Mouse (Mus musculus) CD4-positive, CD25-positive, alpha-beta regulatory T cell (primary cell): ENCODE results near the gene Ccdc122. TPM values are rescaled to one million over a fixed set of nuclear protein-coding genes. Genes with fewer than 3 reads are reported as not detected.

Source experiments
- polyA plus RNA-seq: library from polyadenylated mRNA; unstranded; fragments of 100-300 nt; shearing (Covaris generic); gene quantifications from one replicate; pipeline ENCODE4 v1.2.1, GENCODE M21; 2017

Ccdc122 gene
- polyA plus RNA-seq: 2.3 TPM

DNA sequence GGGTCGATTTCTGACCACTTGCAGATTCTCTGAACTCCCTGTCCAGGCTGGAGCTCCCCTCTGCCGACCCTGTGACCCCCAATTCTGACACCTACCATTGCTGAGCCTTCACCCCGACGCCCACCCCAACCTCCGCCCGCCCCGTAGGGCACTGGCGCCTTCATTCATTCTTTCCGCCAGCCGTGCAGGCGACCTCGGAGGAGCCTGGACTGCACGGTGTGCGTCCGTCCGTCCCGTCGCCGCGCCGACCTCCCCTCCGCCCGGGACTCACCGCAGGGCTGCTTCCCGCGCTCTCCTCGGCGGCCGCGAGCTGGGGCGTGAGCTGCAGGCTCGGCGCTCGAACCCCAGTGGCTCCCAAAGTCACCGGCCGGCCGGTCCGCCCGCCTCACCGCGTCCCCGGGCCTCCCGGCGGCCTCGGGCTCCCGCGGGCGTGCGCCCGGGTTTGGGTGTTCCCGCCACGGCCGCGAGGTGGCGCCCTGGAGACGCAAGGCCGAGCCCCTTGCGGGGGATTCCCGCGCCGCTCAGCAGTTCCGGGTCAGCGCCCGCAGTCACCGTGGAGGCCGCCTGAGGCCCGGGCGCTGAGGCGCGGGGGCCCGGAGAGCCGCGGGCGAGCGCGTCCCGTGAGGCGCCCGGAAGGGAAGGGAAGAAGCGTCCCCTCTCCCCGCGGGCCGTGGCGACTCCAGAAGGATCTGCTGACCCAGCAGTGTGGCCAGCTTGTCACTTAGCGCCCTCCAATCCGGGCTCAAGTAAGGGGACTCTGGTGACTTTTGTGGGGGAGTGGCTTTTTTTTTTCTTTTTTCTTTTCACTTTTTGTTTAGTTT lies at the start of gene Ccdc122, which contains the start of gene Lacc1:
Gene Ccdc122 (plus strand): TSS at position 547 of the 821 bp plus-strand sequence.
Gene Lacc1 (minus strand): TSS at position 679 of the 821 bp plus-strand sequence.

DNA sequence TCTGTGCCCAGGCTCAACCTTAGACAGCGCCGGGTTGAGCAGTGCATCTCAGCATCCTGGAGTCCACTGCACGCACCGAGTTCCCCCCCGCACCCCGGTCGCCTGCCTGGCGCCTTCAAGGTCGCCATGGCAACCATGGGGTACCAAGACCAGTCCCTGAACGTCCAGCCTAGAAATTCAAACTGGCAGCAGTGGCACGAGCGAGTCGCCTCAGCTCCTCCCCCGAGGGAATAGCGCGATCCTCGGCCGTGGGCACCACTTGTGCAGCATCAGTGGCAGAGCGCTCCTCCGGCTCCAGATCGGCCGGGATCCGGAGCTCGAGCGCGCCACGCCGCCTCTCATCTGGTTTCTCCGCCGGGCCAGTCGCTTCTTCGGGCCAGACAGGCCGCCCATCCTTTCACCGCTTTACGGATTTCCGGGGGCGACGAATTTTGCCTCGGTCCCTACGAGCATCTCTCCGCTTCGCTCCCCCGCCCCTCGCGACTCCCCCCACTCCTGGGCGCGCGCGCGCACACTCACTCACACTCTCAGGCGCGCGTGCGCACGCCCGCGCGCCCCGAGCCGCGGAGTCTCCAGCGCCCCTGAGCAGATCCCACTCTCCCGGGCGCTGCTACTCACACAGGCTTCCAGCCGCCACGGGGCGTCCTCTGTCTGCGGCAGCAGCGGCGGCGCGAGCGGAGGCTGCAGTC lies 119.8 kb downstream of the Ccdc122 start, which contains the start of gene Enox1:
Gene Enox1 (plus strand): TSS at position 542 of the 689 bp plus-strand sequence.

Other genes with a start within 250 kb of the Ccdc122 start
- gene Lacc1, start 132 bp downstream of the Ccdc122 start, polyA plus RNA-seq: 0.89 TPM
- 0.14 TPM for gene Enox1, start 120.0 kb downstream of the Ccdc122 start, polyA plus RNA-seq